Mouse (Mus musculus): Measurements from ENCODE around the gene Washc4.

Washc4 gene

GRCm38 (mm10) chr10:83636191-83636590, 92.6 kb downstream of the Washc4 start:
- no peak for DNase-seq (ENCODE audit: low read depth, low spot score)

- DNase-seq (ENCODE audit: low read depth, low spot score) = no peak
Measured at GRCm38 (mm10) chr10:83637295-83637694, 93.7 kb downstream of the Washc4 start.

- DNase-seq (ENCODE audit: low read depth, low spot score) = no peak
Measured at GRCm38 (mm10) chr10:83639881-83640386, 96.4 kb downstream of the Washc4 start.

- DNase-seq (ENCODE audit: low read depth, low spot score) = no peak
Measured at GRCm38 (mm10) chr10:83641641-83642040, 98.1 kb downstream of the Washc4 start.

GRCm38 (mm10) chr10:83644167-83644566, 100.6 kb downstream of the Washc4 start:
- DNase-seq (ENCODE audit: low read depth, low spot score) = no peak

- DNase-seq (ENCODE audit: low read depth, low spot score) = no peak
Measured at GRCm38 (mm10) chr10:83644865-83645715, 101.5 kb downstream of the Washc4 start.

- DNase-seq (ENCODE audit: low read depth, low spot score) = no peak
Measured at GRCm38 (mm10) chr10:83645716-83645990, 102.1 kb downstream of the Washc4 start.

Measured in forelimb bud, embryonic 11.5 days (tissue).